Mouse (Mus musculus) cerebellum, adult 2 months (tissue): ENCODE data around the gene Ltbp1. TPM values are rescaled to one million over a fixed set of nuclear protein-coding genes. Genes with fewer than 3 reads are reported as not detected.

Source experiments
- DNase-seq, 2 experiments: peaks; one replicate each; pipeline ENCODE4 v3.0.0; 2021
- H3K27ac ChIP-seq: fragments of 200-500 bp; 2 replicates; pipeline ENCODE4 v1.5.1; 2012; ENCODE audit warnings: low read length, control low read depth, inconsistent platforms; ENCODE audit not compliant: insufficient read depth
- H3K27me3 ChIP-seq: fragments of 200-500 bp; 2 replicates; pipeline ENCODE4 v1.6.1; 2012; ENCODE audit warnings: inconsistent platforms, mild to moderate bottlenecking, low read length, moderate library complexity; ENCODE audit not compliant: control insufficient read depth, insufficient read depth
- H3K4me1 ChIP-seq: fragments of 200-500 bp; 2 replicates; pipeline ENCODE4 v1.6.1; 2011; ENCODE audit warnings: low read length; ENCODE audit not compliant: control insufficient read depth, insufficient read depth
- H3K4me3 ChIP-seq: fragments of 200-500 bp; replicated peaks from 2 replicates; pipeline ENCODE3; 2011; ENCODE audit warnings: mild to moderate bottlenecking, low read depth, low read length, control low read depth; ENCODE audit not compliant: insufficient read depth
- CTCF ChIP-seq: fragments of 200-500 bp; IDR thresholded peaks from 2 replicates; pipeline ENCODE4 v1.5.1; 2011; ENCODE audit warnings: low read depth, mild to moderate bottlenecking, control low read depth, low read length, moderate library complexity, borderline replicate concordance; ENCODE audit not compliant: insufficient read depth
- POLR2A ChIP-seq: fragments of 200-500 bp; IDR thresholded peaks from 2 replicates; pipeline ENCODE4 v1.6.1; 2011; ENCODE audit warnings: low read length, control low read depth, borderline replicate concordance; ENCODE audit not compliant: insufficient read depth
- WGBS: fragments of 180-500 bp; shearing (Covaris S2); methylation state at CpG from one replicate; pipeline ENCODE4 v1.1.7; 2018; 5-methylcytosine and 5-hydroxymethylcytosine counted together
- polyA plus RNA-seq: library from polyadenylated mRNA; depleted of rRNA; stranded (reverse); fragments of >200 nt; gene quantifications from 2 replicates; pipeline ENCODE4 v1.2.3, GENCODE M21; 2012

Gene Ltbp1
- polyA plus RNA-seq, 1 experiment, result 1.8 TPM

DNA sequence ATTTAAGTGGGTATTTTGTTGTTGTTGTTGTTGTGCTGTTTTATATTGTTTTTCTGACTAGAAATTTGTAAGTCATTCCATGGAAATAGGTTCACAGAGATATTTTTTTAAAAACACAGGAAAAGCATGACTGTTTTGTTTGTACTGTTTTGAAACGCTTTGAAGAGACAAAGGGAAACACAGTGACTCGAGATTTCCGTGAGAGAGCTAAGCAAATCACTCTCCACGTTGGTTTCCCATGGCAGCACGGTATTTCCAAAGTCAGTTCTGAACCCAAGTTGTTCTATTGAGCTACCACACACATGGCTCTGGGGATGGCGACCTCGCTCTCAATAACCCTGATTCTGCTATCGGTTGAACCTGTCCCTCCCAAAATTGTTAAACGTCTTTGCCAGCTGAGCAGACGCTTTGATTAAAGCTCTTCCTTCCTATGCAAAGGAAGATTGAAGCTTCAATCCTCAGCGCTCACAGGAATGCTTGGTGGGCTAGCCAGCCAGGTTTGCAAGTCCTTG, 431.9 kb downstream of the Ltbp1 start:
- H3K27me3 ChIP-seq, result no peaks in the 10 kb centered on the region
- WGBS, result 70% methylated on average over 11 of the region's 11 CpGs
- no peak overlapping the region for H3K27ac ChIP-seq
- DNase-seq, result no peak
- H3K4me1 ChIP-seq, result no peaks in the 10 kb centered on the region
- TF ChIP-seq POLR2A (no peak), CTCF (no peak)
- H3K4me3 ChIP-seq, result no peak overlapping the region

DNA sequence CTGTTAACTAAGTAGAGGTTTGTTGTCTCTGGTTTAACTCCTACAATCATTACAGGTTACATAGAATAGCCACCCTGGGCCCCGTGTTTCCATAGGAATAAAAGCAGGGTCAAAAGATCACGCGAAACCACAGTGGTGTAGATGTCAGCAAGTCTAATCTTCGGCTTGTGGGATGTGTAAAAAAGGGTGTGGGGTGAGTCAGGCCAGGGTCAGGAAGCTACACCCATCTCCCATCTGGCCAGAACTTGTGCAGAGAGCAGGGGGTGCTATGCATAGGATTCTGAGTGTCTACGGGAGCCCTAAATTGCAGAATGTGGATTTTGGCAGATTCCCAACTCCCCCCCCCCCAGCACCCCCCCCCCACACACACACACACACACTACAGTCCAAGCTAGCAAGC, 432.8 kb downstream of the Ltbp1 start:
- TF ChIP-seq CTCF (no peak), POLR2A (no peak)
- Histone ChIP-seq H3K27ac (no peak overlapping the region), H3K4me1 (peaks cover 4% of the 10 kb centered on the region), H3K4me3 (no peak overlapping the region), H3K27me3 (no peaks in the 10 kb centered on the region)
- DNase-seq, result no peak
- 67% methylated on average over 5 of the region's 5 CpGs for WGBS

DNA sequence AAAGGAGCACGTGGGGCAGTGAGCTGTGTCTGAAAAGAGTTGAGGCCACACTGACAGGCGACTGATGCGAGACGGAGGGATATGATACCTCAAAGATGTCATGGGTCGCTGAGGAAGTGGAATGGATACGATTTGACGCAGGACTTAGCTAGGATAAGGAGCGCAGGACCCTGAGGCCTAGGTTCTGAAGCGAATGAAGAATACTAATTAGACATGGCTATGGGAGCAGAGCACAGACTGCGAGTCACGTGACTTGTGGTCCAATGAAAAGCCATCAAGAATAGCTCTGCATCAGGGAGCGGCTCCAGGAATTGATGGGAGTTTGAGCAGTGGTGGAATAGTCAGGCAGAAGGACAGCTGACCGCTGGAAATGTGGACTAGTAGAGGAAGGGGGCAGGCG, 433.7 kb downstream of the Ltbp1 start:
- Histone ChIP-seq H3K4me1 (peaks cover 7% of the 10 kb centered on the region), H3K4me3 (no peak overlapping the region), H3K27ac (no peak overlapping the region), H3K27me3 (no peaks in the 10 kb centered on the region)
- no peak for DNase-seq
- 63% methylated on average over 14 of the region's 14 CpGs for WGBS
- TF ChIP-seq CTCF (no peak), POLR2A (no peak)

- no peaks in the 10 kb centered on the region for H3K27me3 ChIP-seq
- DNase-seq, result no peak
- no peak overlapping the region for H3K27ac ChIP-seq
- H3K4me1 ChIP-seq, result peaks cover 7% of the 10 kb centered on the region
- WGBS, result 67% methylated on average over 7 of the region's 7 CpGs
- TF ChIP-seq CTCF (no peak), POLR2A (no peak)
- H3K4me3 ChIP-seq, result no peak overlapping the region
Observed at GRCm38 (mm10) chr17:75440619-75441018, 435.3 kb downstream of the Ltbp1 start.

GRCm38 (mm10) chr17:75441260-75441830, 436.0 kb downstream of the Ltbp1 start:
- no peak for TF ChIP-seq CTCF
- TF ChIP-seq POLR2A, result no peak
- no peak for DNase-seq
- Histone ChIP-seq H3K4me1 (peaks cover 7% of the 10 kb centered on the region), H3K4me3 (no peak overlapping the region), H3K27me3 (no peaks in the 10 kb centered on the region), H3K27ac (no peak overlapping the region)
- 94% methylated on average over 5 of the region's 5 CpGs for WGBS
